Mouse (Mus musculus) layer of hippocampus, adult 9-10 months (tissue): ENCODE measurements around the gene Col9a2.

Source experiments
- DNase-seq: peaks from one replicate; pipeline ENCODE4 v3.0.0; 2022; ENCODE audit warnings: low spot score

The Col9a2 gene

DNA sequence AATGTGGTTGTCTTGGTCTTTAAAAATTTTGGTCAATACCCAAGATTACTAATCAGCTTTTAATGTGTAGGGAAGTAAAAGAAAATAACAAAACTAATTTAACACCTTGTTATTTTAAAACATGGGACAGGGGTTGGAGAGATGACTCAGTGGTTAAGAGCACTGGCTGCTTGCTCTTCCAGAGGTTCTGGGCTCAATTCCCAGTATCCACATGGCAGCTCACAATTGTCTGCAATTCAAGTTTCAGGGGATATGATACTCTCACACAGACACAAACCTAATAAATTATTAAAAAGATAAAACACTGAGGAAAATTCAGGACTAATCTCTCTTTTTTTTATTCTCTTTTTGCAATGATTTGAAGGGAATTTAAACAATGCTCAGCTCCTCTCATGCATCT is 45.3 kb downstream of the Col9a2 start:
- DNase-seq: no peak

DNA sequence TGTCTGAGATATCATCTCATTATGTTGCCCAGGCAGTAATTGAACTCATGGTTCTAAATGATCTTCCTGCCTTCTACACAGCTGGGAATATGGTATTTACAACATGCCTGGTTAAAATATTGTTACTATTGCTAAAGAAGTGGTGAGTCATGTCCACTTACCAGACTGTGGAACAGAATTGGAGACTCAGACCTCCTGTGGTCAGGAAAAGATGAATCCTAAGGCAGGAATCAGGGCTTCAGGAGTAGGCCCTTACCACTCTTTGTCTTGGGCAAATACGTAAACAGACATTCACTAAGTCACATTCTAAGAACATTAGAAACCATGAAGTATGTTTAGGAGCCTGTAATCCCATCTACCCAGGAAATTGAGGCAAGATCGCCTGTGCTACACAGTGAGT is 49.5 kb downstream of the Col9a2 start:
- DNase-seq: no peak

GRCm38 (mm10) chr4:121090211-121090610 is 51.0 kb downstream of the Col9a2 start:
- no peak for DNase-seq

DNA sequence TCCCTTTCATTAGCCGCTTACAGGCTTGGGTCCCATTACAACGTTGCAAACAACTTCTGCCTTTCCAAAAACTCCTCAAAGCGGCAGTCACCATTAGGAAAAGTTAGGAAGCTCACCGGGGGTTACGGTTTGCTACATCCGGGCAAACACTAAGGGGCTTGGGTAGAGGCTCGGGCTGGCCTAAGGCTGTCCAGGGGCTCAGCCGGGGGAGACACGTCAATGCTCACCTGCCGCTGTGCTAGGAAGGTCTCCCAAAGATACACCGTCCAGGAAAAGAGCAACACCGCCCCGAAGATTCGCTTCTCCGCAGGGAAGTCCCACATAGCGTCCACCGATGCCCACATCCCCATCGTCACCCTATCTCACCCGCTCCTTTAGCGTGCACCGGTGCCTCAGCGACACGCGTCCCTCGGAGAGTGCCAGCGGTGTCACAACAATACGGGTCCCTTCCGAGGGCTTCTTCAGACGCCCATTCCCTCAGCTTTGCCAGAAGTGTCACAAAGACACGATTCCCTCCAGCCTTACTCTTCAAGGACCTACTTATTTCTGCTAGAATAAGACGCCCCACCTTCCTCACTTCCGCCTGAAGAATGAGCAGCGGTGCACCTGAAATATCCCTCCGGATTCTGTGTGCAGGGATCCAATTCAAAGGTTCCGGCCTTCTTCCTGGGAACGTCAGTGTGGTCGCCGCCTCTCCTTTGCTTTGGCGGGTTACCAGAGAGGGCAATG is 58.6 kb downstream of the Col9a2 start, which contains the start of gene Zmpste24:
Gene Zmpste24 (minus strand): TSS at position 592 of the 729 bp plus-strand sequence.
- DNase-seq: peak; percentile 85

GRCm38 (mm10) chr4:121103304-121103703 is 64.1 kb downstream of the Col9a2 start:
- DNase-seq: no peak
